Mouse (Mus musculus) CD8-positive naive resting alpha-beta T cell, adult 2 months (primary cell): ENCODE data around the gene Gsta3.
"Not testable (repeated sequence)": the region's sequence is repeated elsewhere in the genome, so short reads cannot be mapped to it uniquely, and the experiment has no call there.

Experiments
- DNase-seq, 2 experiments: peaks; one replicate each; pipeline ENCODE4 v3.0.0; 2022; ENCODE audit warnings: low read depth in 2 of 2, low spot score in 2 of 2

Gsta3 gene

DNA sequence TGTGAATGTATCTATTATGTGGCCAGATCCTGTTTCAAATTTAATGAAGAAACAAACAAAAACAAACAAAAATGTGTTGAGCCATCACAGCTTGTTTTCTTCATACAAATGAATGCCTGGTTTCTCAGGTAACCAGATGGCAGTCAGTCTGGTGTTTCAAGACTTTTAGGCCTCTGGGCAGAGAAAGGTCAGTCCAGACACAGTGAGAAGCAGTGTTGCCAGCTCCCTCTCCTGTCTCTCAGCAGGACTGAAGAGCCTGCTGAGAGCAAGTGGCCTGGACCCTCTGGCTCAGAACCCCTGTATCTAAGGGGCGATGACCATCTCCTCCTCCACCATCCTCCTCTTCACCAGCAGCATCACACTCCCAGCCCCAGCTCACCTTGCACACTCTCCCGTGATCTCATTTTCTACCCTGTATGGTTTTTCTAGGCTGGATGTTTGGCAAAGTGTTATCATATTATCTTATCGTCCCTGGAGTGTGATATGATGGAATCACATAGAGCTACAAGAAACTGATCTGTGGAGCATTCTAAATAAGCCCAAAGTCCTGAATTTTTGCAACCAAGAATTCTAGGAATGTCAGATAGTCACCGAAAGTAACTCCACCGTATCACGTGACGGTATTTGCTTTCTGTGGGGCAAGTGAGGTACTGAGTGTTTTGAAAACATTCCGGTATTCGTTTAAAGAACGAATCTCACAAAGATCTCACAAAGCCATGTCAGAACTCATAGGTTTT lies 12.3 kb downstream of the Gsta3 start:
- DNase-seq: no peak

DNA sequence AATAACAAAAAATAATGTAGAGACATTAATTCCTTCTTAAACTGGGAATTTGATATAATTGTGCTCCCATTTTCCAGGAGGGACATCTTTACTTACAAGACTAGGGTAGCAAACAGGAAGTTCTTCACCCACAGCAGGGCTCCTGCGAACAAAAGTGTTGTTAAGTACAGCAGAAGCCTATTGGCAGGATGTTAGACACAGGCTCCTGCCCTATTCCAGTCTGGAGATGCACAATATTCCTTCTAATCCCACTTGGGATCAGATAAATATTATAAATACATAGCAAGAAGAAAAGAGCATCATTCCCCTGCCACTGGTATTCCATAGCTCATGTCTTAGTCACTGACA lies 12.9 kb downstream of the Gsta3 start:
- DNase-seq: no peak

GRCm38 (mm10) chr1:21253856-21254255 lies 13.5 kb downstream of the Gsta3 start:
- DNase-seq: no peak

GRCm38 (mm10) chr1:21255625-21256345 lies 15.4 kb downstream of the Gsta3 start:
- DNase-seq: no peak

DNA sequence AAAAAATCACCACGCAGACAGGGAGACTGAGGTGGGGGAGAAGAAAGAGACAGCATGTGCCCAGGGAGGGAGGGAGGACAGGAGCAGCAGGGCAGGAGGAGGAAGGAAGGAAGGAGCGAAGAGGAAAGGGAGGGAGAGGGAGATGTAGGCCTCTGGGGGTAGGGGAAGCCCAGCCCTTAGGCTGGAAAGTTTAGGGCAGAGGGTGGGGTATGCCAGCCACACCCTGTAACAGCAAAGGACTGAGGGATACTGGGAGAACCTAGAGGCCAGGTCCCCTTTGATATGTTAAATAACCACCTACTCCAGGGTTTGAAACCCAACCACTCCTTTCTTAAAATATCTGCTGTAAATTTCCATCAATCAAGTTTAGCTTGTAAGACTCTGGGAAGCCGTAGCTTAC lies 16.0 kb downstream of the Gsta3 start:
- no peak for DNase-seq

- no peak for DNase-seq
Observed at GRCm38 (mm10) chr1:21256871-21257270, 16.5 kb downstream of the Gsta3 start.

DNA sequence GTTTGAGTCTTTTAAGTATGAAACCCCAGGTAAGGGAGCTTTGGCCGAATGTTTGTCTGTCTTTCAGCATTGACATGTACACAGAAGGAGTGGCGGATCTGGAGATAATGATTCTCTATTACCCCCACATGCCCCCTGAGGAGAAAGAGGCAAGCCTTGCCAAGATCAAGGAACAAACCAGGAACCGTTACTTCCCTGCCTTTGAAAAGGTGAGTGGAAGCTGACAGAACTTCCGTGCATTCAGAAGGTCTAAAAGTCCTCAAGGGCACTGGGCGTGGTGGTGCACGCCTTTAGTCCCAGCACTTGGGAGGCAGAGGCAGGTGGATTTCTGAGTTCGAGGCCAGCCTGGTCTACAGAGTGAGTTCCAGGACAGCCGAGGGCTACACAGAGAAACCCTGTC lies 19.6 kb downstream of the Gsta3 start:
- DNase-seq: not testable (repeated sequence)

DNA sequence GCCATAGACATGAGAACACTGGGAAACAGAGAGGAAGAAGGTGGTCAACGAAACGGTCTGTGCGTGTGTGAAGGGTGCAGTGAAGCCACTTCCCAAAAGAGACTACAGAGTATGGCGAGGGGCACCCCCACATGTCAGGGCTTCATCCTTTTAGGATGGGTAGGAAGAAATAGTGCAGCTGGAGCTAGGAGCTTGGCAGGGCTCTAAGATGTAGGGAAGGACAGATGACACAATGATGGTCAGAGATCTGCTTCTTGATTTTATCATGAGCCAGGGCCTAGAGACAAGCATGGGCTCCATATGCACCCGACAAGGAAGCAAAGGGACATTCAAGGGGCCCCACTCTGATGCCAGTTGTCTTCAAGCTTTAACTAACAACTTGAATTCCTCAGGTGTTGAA lies 22.0 kb downstream of the Gsta3 start:
- no peak for DNase-seq

DNA sequence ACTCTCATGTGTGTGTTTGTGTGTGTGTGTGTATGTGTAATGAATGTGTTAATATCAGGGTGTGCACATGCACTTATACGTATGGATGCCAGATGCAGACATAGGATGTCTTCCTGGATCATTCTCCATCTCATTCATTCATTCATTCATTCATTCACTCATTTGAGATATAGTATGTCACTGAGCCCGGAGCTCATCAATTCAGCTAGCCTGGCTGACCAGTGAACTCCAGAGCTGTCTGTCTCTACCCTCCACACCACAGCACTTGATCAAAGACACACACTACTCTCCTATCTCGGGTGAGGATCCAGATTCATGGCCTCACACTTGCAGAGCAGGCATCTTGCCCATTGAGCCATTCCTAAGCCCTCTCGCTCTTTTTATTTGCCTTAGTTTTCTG lies 23.6 kb downstream of the Gsta3 start:
- no peak for DNase-seq

DNA sequence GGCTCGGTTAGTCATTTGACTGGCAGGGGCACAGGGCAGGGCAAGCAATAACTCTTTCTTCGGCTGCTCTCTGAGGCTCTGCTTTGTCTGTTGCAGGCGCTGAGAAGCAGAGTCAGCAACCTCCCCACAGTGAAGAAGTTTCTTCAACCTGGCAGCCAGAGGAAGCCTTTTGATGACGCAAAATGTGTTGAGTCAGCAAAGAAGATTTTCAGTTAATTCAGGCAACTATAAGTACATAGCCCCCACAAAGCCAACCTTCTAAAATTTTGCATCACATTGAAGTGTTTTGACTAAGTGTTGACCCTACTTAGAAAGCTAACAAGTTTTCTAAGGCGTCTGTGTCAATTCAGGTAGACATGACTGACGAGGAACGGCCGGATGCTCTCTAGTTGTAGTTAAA lies 24.4 kb downstream of the Gsta3 start:
- no peak for DNase-seq

DNA sequence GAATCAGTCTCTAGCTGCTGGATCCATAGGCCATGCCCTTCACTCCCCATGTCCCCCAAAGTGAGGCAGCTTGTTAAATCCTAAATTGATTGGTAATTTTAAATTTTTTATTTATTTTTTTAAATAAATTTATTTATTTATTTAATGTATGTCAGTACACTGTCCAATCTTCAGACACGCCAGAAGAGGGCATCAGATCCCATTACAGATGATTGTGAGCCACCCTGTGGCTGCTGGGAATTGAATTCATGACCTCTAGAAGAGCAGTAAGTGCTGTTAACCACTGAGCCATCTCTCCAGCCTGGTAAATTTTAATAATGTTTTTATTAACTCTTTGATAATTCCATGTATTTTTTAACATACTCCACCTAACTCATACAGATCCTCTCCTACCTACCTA lies 26.4 kb downstream of the Gsta3 start:
- DNase-seq: no peak

DNA sequence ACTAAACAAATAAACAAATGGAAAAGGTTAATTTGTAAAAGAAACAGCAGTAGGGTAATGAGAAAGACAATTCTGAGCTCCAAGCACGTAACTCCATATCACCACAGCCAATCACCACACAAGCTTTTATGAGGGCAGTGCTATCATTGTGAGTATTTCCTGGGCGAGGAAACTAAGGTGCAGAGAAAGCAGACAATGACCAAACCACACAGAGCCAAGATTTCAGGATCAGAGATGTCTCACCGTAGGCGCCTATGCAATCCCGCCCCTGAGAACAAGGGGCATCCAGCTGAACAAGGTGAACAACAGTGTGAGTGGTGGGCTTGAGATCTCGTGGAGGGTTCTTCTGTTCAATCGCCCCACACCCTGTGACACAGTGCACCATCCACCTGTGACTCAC lies 27.1 kb downstream of the Gsta3 start:
- DNase-seq: not testable (repeated sequence)

DNA sequence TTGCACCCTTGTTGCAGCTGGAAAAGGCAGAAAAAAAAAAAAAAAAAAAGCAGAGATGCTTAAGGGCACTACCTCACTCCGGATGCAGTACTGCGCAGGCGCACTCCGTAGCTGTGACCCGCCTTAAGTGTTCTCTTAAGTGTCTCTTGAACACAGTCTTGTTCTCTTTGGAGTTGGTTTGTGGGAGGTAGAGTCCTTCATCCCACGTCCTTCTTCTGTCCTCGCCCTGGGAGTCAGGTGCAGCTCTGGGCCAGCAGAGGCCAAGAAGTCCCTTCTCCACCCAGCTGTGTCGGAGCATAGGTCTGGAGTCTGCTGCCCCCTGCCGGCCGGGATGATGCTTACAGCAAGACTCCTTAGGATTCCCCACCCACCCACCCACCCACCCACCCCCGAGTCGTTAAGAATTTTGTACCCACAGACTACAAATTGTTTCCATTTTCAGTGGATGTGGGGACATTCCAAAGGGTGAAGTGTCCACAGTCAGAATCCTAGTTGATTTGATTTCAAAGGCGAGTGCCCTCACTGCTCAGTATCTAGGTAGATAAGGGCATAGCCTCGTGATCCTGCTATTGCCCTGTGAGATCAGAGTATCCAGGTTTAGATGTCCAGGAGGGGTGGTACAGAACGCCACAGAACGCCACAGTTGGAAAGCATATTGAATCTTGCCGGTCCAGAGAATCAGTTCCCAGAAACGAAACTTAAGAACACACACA lies 31.1 kb downstream of the Gsta3 start:
- peak; percentile 56 to 70 for DNase-seq

GRCm38 (mm10) chr1:21272056-21272431 lies 31.7 kb downstream of the Gsta3 start:
- DNase-seq: no peak

GRCm38 (mm10) chr1:21273091-21273490 lies 32.7 kb downstream of the Gsta3 start:
- DNase-seq: no peak

DNA sequence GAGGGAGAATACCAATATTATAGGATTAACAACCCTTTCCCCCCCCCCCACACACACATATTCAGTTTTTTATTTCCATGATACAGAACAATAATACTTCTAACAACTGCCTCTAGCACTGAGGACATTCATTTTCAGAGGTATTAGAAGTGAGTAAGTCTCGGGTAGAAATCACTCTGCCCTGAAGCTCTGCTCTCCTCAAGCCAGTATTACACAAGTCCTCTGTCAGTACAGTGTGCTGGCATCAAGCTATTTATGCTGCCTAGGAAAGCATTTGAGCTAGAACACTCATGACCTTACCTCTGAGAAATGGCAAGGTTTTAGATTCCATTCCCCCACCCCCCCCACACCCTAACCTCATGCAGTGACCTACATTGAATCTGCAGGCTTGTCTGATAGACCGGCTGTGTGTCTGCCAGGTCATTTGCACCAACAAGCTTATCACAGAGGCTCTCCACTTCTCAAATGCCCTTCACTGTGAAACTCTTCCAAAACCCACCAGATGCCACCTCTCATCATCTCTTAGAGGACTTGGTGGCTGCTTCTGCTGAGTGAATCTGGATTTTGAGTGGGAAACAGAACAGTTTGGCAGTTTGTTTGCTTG lies 34.1 kb downstream of the Gsta3 start:
- DNase-seq: no peak

DNA sequence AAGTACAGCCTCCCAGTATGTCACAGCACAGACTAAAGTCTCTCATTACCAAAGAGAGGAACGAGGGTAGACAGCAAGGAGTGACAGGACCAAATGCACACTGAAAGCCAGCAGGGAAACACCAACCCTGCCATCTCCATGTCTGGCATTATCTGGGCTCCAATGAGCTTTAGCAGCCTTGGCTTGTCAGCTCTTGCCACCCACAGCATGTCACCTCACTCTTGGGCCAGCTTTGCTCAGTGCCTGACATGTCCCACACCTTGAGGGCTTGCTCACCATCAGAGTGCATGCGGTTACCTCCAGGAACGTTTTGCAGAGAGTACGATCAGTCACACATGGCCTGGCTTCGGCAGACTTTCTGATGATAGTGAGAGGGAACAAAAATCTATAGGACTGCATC lies 35.0 kb downstream of the Gsta3 start:
- not testable (repeated sequence) for DNase-seq

GRCm38 (mm10) chr1:21276158-21276557 lies 35.8 kb downstream of the Gsta3 start:
- DNase-seq: not testable (repeated sequence)

DNA sequence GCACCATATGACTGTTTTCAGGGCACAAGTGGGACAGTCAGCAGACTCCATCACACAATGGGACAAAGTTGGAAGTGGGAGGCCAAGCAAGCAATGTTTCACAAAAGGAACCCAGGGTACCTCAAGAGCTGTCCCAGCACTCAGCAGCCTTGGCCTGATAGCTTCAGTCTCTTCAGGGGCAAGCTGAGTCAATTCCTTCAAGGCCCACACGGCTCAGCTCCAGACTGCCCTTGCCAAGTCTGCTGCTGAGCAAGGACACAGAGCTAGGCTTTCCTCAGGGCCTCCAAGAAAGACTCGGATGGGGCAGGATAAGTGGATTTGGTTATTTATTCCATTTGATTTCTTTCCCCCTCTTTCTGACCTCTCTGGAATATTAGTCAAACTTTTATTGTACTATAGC lies 39.9 kb downstream of the Gsta3 start:
- no peak for DNase-seq

GRCm38 (mm10) chr1:21284644-21285043 lies 44.3 kb downstream of the Gsta3 start:
- DNase-seq: not testable (repeated sequence)

GRCm38 (mm10) chr1:21291394-21291793 lies 51.0 kb downstream of the Gsta3 start:
- DNase-seq: no peak

DNA sequence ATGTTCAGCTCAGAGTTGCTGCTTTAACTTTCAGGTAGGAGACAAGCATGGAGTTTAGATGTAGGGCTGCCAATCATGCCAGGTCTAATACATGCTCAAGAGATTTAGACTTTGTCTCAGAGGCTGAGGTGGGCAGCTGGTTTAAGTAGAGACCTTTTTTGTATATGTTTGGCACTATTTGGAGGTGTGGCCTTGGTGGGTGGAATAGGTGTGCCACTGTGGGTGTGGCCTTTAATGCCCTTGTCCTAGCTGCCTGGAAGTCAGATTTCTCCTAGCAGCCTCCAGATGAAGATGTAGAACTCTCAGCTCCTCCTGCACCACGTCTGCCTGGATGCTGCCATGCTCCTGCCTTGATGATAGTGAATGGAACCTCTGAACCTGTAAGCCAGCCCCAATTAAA lies 52.2 kb downstream of the Gsta3 start:
- no peak for DNase-seq
